Mouse (Mus musculus): Measurements from ENCODE around the gene Dnajc22.
"Not testable (repeated sequence)": the region's sequence is repeated elsewhere in the genome, so short reads cannot be mapped to it uniquely, and the experiment has no call there.

Gene Dnajc22

GRCm38 (mm10) chr15:99092870-99093269 lies at the start of gene Dnajc22:
Dnajc22 (plus strand) TSS chr15:99093170.
- no peak for DNase-seq (ENCODE audit: low read depth, low spot score)

- no peak for DNase-seq (ENCODE audit: low read depth, low spot score)
These were observed 48.1 kb upstream of the Dnajc22 start for GRCm38 (mm10) chr15:99044854-99045253.

DNA sequence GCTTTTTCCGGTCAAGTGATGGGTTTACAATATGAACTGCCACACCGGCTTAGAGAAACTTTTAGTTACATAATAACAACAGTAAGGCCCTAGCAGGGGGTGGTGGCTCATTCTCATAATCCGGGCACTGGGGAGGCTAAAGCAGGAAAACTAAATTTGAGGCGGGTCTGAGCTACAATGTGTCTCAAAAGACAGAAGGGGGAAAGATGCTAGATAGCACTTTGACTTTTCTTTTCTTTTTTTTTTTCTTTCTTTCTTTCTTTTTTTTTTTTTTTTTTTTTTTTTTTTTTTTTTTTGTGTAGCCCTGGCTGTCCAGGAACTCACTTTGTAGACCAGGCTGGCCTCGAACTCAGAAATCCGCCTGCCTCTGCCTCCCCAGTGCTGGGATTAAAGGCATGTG lies 47.2 kb upstream of the Dnajc22 start:
- not testable (repeated sequence) for DNase-seq (ENCODE audit: low read depth, low spot score)

- peak; percentile 68 for DNase-seq (ENCODE audit: low read depth, low spot score)
These were observed 43.3 kb upstream of the Dnajc22 start for GRCm38 (mm10) chr15:99049473-99050253.

DNA sequence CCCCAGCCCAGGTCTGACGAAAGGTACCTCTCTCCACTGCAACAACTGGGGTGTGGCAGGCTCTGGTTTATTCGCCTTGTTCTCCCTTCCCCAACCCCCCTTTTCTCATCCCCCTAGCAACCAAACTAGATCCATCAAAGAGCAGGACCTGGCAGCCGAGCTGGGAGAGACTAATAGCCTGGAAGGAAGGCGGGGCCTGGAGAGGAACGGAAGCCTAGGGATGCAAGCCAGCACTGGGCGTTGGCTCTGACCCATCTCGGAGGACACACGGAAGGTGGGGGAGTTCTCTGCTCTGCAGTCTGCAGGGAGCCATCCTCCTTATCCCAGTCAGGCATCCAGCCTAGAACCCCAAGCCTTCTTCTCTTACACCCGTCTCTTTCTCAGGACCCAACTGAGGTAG lies 39.6 kb upstream of the Dnajc22 start:
- no peak for DNase-seq (ENCODE audit: low read depth, low spot score)

GRCm38 (mm10) chr15:99055040-99055439 lies 37.9 kb upstream of the Dnajc22 start, which contains the start of gene Prph:
Prph (plus strand) TSS chr15:99055174.
- DNase-seq (ENCODE audit: low read depth, low spot score) = no peak

- DNase-seq (ENCODE audit: low read depth, low spot score) = no peak
These were observed 37.4 kb upstream of the Dnajc22 start for GRCm38 (mm10) chr15:99055511-99055961.

- DNase-seq (ENCODE audit: low read depth, low spot score) = peak; percentile 62
These were observed 36.6 kb upstream of the Dnajc22 start for GRCm38 (mm10) chr15:99056332-99056731.

DNA sequence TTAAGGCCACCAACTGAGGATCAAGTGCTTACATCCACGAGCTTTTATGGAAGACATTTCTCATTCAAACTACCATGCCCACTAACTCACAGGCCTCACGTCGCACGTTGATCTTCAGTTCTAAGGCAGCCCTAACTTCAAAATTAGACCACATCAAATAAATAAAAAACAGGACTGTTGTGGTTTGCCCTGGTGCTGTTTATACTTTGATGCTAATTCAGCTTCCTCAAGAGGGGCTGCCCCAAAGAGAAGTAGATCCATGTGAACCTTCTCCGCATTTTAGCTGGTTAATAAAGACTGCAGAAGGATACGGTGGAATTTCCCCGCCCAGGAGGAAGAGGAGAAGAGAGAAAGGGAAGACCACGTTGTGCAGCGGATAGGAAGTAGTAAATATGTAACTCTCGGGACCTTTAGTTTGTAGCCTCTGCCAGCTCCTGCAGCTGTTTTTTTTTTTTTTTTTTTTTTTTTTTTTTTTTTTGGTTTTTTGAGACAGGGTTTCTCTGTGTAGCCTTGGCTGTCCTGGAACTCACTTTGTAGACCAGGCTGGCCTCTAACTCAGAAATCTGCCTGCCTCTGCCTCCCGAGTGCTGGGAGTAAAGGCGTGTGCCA lies 27.3 kb upstream of the Dnajc22 start:
- DNase-seq (ENCODE audit: low read depth, low spot score) = peak; percentile 30

DNA sequence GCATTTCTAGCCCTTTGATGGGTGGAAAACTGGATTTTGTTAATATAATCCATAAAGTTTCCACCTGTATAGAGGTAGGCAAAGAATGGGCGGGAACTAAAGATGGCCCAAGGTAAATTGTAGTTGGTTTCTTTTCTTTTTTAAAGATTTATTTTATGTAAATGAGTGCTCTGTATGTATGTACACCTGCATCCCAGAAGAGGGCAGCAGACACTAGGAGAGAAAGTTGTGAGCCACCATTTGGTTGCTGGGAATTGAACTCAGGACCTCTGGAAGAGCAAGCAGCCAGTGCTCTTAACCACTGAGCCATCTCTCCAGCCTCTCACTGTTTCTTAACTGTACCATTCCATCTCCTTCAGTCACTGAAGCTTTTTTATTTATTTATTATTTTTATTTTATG lies 21.0 kb upstream of the Dnajc22 start:
- no peak for DNase-seq (ENCODE audit: low read depth, low spot score)

DNA sequence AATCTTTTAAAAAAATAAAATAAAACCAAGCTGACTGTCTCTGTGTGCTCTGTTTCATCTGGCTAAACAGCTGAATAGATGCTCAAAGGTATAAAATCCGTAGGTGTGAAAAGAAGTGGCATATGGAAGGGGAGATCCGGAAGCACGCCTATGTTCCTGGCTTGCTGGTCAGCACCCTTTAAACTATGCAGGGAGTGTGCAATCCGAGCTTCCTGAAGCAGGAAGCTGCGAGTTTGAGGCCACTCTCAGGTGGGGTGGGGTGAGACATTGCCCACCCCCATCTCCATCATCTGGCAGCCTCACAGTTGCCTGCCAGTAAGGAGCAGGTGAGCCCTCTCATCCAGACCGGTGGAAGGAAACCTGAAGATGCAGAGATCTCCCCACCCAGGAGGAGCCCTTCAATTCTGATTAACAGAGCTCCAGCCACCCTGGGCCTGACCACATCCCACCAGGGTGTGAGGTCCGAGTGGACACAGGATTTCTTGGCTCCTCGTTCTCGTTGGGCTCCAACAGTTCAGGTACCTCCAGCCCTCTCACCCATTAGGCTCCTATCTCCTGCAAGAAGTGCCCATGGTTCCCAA lies 18.9 kb upstream of the Dnajc22 start, which contains the start of gene Troap:
Gene Troap (plus strand): TSS at position 557 of the 581 bp plus-strand sequence.
- DNase-seq (ENCODE audit: low read depth, low spot score) = no peak

- DNase-seq (ENCODE audit: low read depth, low spot score) = peak; percentile 98
These were observed 18.2 kb upstream of the Dnajc22 start for GRCm38 (mm10) chr15:99074600-99075333.

GRCm38 (mm10) chr15:99076011-99076410 lies 17.0 kb upstream of the Dnajc22 start:
- not testable (repeated sequence) for DNase-seq (ENCODE audit: low read depth, low spot score)

DNA sequence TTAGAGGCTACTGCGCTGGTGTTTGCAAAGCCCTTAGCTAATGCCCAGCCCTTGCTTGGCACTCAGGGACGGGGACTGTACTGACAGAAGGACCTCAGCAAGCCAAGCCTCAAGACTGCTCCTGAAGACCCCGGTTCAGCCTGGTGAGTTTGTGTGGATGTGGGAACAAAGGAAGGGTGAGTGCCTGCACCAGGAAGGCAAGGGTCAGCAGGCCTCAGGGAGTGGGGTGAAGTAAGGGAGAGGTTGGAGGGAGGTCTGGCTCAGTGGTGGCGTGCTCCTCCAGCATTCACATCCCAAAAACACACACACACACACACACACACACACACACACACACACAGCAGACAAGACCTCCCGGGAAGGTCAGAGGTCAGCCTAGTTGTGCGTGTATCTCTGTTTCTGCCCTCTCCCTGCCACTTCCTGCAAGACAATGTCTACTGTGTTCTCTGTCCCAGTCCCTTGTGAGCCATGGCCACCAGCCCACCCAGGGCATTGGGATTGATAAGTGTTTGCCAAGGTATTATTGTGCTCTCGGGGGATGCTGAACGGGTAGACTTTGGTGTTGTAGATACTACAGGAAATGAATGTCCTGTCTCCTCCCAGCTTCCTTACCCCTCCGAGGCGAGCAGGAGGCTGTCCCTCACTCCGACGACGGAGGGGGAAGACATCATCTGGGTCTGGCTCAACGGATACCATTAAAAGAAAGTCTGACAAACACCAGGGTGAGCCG lies 14.6 kb upstream of the Dnajc22 start:
- DNase-seq (ENCODE audit: low read depth, low spot score) = no peak

GRCm38 (mm10) chr15:99079804-99080203 lies 13.2 kb upstream of the Dnajc22 start:
- no peak for DNase-seq (ENCODE audit: low read depth, low spot score)

- DNase-seq (ENCODE audit: low read depth, low spot score) = no peak
These were observed 10.6 kb upstream of the Dnajc22 start for GRCm38 (mm10) chr15:99082322-99082721.

DNA sequence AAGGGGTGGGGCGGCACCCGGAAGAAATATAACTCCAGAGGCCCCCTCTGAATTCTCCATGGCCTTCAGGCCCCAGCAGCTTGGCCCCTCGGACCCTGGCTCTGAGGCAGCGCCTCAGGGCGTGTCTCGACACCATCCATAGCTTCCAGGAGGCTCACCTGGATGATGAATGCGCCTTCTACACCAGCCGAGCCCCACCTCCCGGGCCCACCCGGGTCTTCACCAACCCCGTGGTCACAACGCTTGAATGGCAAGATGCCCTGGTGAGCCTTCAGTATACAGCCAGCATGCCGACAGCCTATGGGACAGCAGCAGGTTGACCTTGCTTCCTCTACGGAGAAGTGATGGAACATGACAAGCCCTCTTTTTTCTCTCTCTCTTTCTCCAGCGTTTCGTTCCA lies 10.1 kb upstream of the Dnajc22 start:
- no peak for DNase-seq (ENCODE audit: low read depth, low spot score)

DNA sequence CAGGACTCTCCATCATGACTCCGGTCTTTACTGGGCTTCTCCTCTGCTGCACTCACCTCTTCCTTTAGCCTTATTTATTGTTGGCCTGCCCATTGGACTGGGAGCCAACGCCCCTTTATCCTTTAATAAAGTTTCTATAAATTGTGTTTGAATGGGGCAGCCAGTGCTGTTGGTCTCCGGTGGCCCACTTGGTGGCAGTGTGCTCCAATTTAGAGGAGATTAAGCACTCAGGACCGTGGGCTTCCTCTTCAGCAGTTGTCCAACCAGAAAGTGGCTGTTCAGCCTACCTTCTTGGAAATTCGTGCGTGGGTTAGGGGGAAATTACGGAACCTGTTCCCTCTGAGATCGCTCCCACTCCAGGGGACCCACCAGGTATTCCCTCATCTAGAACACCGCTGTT lies 9.7 kb upstream of the Dnajc22 start:
- DNase-seq (ENCODE audit: low read depth, low spot score) = peak; percentile 43

- no peak for DNase-seq (ENCODE audit: low read depth, low spot score)
These were observed 9.0 kb upstream of the Dnajc22 start for GRCm38 (mm10) chr15:99083867-99084557.

DNA sequence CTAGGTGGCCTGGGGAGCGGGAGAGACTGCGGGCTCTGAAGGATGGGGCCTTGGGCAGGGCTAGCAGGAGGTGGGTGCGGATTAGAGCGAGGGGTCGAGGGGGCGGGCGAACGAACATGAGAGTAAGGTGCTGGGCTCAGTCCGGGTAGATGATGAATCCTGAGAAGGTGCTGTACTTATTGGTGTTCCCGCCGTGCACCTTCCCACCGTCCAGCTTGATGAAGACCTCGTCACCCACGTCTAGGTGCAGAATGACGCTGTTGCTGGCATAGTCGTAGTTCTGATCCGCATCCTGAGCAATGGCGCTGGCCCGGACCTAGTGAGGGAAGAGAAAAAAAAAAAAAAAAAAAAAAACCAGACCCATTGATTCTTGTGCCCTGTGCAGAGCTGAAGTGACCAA lies 8.4 kb upstream of the Dnajc22 start:
- DNase-seq (ENCODE audit: low read depth, low spot score) = no peak

DNA sequence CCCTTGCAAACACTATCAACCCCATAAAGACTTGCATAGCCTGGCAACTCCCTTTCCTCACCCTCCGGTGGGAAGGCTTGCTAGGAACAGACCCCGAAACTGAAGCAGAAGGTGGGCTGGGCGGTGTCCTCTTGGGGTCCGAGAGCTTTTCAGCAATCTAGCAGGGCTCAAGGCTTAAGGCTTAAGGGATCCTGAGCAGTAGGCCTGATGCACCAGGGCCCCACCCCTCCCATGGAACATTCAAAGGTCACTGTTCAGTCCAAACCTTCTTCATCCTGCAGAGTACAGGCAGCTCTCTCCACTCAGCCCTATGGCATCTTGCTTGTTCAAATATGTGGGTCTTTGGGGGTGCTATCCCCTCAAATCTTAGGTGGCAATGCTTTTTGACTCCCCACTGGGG lies 7.0 kb upstream of the Dnajc22 start:
- DNase-seq (ENCODE audit: low read depth, low spot score) = no peak

All from A20 (cell line).